Mouse (Mus musculus): Measurements from ENCODE around the gene Grid2. TPM values are rescaled to one million over a fixed set of nuclear protein-coding genes. Genes with fewer than 3 reads are reported as not detected.

Grid2 gene
- polyA plus RNA-seq, 1 experiment from 2014 or later, result 1.8 TPM

DNA sequence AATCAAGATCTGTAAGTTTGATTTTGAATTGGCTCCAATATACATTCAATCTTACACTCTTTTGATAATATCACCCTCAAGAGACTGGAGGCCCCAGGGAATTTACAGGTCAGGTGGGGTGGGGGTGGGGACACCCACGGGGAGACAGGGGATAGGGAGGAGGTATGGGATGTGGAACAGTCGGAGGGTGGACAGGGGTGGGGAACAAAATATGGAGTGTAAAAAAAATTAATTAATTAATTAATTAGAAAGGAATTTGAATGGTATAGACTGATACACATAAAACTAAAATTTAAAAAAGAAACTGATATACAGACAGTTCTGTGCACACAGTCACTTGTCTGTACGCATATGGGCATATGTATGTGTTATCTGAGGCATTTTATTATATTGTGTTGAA lies 380.3 kb downstream of the Grid2 start:
- WGBS, result 81% methylated on average over 3 of the region's 3 CpGs
- Histone ChIP-seq H3K27ac (ENCODE audit: poor library complexity, severe bottlenecking) (no peak overlapping the region), H3K4me2 (no peak overlapping the region), H3K36me3 (no peaks in the 10 kb centered on the region), H3K9ac (no peak overlapping the region), H3K27me3 (replicated peaks) (no peaks in the 10 kb centered on the region), H3K9me3 (replicated peaks) (no peaks in the 10 kb centered on the region), H3K4me1 (replicated peaks) (no peaks in the 10 kb centered on the region), H3K4me3 (no peak overlapping the region)
- ATAC-seq (ENCODE audit: insufficient number of reproducible peaks, low FRiP score), result no peak

DNA sequence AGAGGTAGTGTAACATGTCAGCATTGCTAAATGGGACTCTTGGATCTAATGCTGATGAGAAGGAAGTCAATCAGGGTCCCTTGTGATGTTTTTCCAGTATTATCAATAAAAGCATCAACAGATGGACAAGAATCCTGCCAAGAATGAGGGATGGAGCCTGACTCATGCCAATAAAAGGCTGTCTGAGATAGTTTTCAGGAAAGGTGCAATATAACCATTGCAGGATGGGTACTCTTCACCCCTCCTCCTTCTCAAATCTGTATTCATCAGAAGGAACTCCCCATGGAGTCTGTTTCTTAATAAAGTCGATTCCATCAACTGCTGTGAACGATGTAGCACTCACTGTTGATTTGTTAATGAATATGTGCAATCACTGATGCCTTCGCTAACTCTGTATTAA lies 403.7 kb downstream of the Grid2 start:
- Histone ChIP-seq H3K9me3 (replicated peaks) (no peaks in the 10 kb centered on the region), H3K4me2 (no peak overlapping the region), H3K36me3 (no peaks in the 10 kb centered on the region), H3K4me1 (replicated peaks) (no peaks in the 10 kb centered on the region), H3K9ac (no peak overlapping the region), H3K27ac (ENCODE audit: poor library complexity, severe bottlenecking) (no peak overlapping the region), H3K4me3 (no peak overlapping the region), H3K27me3 (replicated peaks) (no peaks in the 10 kb centered on the region)
- 79% methylated on average over 3 of the region's 3 CpGs for WGBS
- no peak for ATAC-seq (ENCODE audit: insufficient number of reproducible peaks, low FRiP score)

DNA sequence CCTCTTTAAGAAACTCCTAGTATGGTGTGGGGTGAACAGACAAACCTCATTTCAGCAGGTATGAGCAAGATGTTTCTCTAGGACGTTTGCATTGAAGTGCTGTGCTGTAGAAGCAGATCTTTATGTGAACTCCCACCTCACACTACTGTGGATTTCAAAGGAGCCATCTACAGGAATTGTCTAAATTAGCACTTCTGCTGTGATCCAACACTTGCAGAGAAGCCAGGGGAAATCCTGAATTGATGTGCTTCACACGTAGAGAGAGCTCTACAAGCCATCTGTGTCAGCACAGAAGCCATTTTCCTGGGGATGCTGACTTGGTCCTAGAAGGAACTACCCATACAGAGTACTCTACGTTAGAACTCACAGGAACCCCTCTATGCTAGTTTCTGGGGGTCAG lies 430.0 kb downstream of the Grid2 start:
- Histone ChIP-seq H3K27me3 (replicated peaks) (no peaks in the 10 kb centered on the region), H3K4me1 (replicated peaks) (no peaks in the 10 kb centered on the region), H3K9me3 (replicated peaks) (no peaks in the 10 kb centered on the region), H3K4me3 (no peak overlapping the region), H3K36me3 (no peaks in the 10 kb centered on the region), H3K9ac (no peak overlapping the region), H3K27ac (ENCODE audit: poor library complexity, severe bottlenecking) (no peak overlapping the region), H3K4me2 (no peak overlapping the region)
- ATAC-seq (ENCODE audit: insufficient number of reproducible peaks, low FRiP score), result no peak
- 60% methylated on average over 3 of the region's 3 CpGs for WGBS

DNA sequence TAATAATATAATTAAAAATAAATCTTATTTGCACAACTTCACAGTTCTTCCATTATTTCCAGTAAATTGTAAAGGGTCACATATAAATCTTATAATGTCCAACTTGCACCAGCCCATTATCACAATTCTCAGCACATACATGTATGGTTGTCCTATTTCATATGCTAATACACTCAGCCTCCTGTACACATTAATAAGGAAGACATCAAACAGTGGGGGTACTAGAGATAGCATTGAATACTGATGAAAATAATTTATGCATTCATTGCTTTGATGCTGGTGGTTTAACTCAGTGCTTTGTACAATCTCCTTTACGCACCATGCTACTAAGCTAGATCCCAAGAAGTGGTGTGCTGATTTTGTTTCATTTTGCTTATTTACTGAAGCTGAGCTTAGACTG lies 446.0 kb downstream of the Grid2 start:
- 85% methylated on average over 1 of the region's 1 CpGs for WGBS

DNA sequence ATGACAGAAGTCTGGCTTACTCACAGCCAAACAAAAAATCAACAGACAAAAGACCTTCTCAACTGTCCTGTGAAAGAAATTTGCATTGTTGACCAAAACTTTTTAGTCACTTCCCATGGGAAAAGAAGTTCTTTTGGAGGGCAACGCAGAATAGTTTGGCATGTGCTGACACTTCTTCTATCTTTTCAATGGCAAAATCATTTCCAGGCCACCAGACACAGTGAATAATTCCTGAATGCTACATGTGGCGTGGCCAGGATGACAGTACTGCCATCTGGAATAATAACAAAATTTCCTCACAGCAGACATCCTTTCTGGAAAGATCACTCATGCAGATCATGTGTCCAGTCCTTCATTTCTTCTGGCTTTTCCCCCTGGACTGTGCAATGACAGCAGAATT lies 478.1 kb downstream of the Grid2 start:
- no peaks in the 10 kb centered on the region for H3K36me3 ChIP-seq
- H3K9ac ChIP-seq, result no peak overlapping the region
- no peaks in the 10 kb centered on the region for H3K9me3 ChIP-seq (replicated peaks)
- ATAC-seq (ENCODE audit: insufficient number of reproducible peaks, low FRiP score), result no peak
- no peaks in the 10 kb centered on the region for H3K27me3 ChIP-seq (replicated peaks)
- H3K27ac ChIP-seq (ENCODE audit: poor library complexity, severe bottlenecking), result no peak overlapping the region
- H3K4me2 ChIP-seq, result no peak overlapping the region
- no peak overlapping the region for H3K4me3 ChIP-seq
- WGBS, result 64% methylated on average over 2 of the region's 2 CpGs
- H3K4me1 ChIP-seq (replicated peaks), result no peaks in the 10 kb centered on the region

More for the DNA sequence above, 446.0 kb downstream of the Grid2 start:
- no peak for ATAC-seq (ENCODE audit: insufficient number of reproducible peaks, low FRiP score)
- no peaks in the 10 kb centered on the region for H3K4me1 ChIP-seq (replicated peaks)
- H3K4me2 ChIP-seq, result no peak overlapping the region
- H3K27me3 ChIP-seq (replicated peaks), result no peaks in the 10 kb centered on the region
- no peak overlapping the region for H3K4me3 ChIP-seq
- no peak overlapping the region for H3K27ac ChIP-seq (ENCODE audit: poor library complexity, severe bottlenecking)
- H3K9ac ChIP-seq, result no peak overlapping the region
- H3K9me3 ChIP-seq (replicated peaks), result no peaks in the 10 kb centered on the region
- no peaks in the 10 kb centered on the region for H3K36me3 ChIP-seq

DNA sequence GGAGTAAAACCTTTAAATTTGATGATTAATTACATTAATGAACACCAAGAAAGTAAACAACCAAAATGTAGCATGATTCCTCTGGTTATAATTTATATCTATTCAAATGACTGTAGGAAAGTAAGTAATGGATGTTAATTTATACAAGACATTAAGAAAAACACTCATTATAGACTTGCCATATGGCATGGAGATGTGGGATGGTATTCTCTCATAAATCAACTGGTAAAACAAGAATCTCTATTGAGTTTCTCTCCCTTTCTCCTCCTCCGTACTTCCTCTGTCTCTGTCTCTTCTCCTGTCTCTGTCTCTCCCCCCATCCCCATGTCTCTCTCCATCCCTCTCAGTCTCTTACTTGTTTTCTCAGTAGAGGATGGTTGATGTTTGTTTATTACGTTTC lies 506.9 kb downstream of the Grid2 start:
- 75% methylated on average over 2 of the region's 2 CpGs for WGBS
- H3K36me3 ChIP-seq, result no peaks in the 10 kb centered on the region
- H3K9me3 ChIP-seq (replicated peaks), result 0 out of 2 replicates have a peak, but pooled peaks cover 5% of the 10 kb centered on the region
- no peak overlapping the region for H3K4me3 ChIP-seq
- no peaks in the 10 kb centered on the region for H3K27me3 ChIP-seq (replicated peaks)
- no peak overlapping the region for H3K9ac ChIP-seq
- H3K27ac ChIP-seq (ENCODE audit: poor library complexity, severe bottlenecking), result no peak overlapping the region
- H3K4me2 ChIP-seq, result no peak overlapping the region
- ATAC-seq (ENCODE audit: insufficient number of reproducible peaks, low FRiP score), result no peak
- H3K4me1 ChIP-seq (replicated peaks), result no peaks in the 10 kb centered on the region

DNA sequence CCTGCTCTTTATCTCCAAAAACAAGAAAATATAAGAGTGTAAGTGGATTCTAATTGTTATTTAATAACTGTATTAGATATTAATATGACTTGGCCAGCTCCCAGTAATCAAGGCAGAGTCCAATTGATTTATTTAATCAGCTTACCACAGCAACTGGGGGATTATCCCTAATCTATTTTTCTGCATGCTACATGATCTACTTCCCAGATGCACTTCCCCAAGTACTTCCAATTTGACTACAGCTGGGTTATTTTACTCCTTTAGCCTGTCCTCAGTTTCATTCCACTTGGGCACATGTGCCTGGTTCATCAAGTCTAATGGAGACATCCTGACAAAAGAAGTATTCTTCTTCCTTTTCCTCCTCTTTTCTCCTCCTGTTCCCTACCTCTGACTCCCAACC lies 539.0 kb downstream of the Grid2 start:
- H3K9ac ChIP-seq, result no peak overlapping the region
- ATAC-seq (ENCODE audit: insufficient number of reproducible peaks, low FRiP score), result no peak
- H3K27ac ChIP-seq (ENCODE audit: poor library complexity, severe bottlenecking), result no peak overlapping the region
- H3K4me2 ChIP-seq, result no peak overlapping the region
- no peaks in the 10 kb centered on the region for H3K9me3 ChIP-seq (replicated peaks)
- H3K4me3 ChIP-seq, result no peak overlapping the region
- no peaks in the 10 kb centered on the region for H3K4me1 ChIP-seq (replicated peaks)
- no peaks in the 10 kb centered on the region for H3K27me3 ChIP-seq (replicated peaks)
- H3K36me3 ChIP-seq, result no peaks in the 10 kb centered on the region

DNA sequence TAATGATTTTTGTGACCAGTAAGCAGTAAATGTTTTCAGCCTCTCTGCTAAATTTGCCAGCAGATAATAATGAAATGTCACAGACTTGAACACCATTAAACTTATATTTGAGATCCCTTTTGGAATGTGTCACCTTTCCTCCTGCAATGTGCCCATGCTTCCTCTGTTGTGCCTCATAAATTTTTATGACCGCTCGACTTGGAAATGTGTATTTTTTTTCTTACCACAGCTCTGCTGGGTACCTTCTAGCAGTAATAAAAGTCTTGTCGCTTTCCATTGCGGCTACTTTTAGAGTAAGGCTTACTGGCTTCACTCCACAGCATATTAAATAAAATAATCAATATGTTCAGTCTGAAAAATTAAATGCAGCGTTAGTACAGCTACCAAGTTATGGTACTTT lies 564.6 kb downstream of the Grid2 start:
- H3K4me1 ChIP-seq (replicated peaks), result no peaks in the 10 kb centered on the region
- H3K36me3 ChIP-seq, result no peaks in the 10 kb centered on the region
- no peaks in the 10 kb centered on the region for H3K27me3 ChIP-seq (replicated peaks)
- no peak overlapping the region for H3K4me2 ChIP-seq
- H3K4me3 ChIP-seq, result no peak overlapping the region
- WGBS, result 84% methylated on average over 5 of the region's 5 CpGs
- ATAC-seq (ENCODE audit: insufficient number of reproducible peaks, low FRiP score), result no peak
- H3K27ac ChIP-seq (ENCODE audit: poor library complexity, severe bottlenecking), result no peak overlapping the region
- H3K9me3 ChIP-seq (replicated peaks), result no peaks in the 10 kb centered on the region
- H3K9ac ChIP-seq, result no peak overlapping the region

DNA sequence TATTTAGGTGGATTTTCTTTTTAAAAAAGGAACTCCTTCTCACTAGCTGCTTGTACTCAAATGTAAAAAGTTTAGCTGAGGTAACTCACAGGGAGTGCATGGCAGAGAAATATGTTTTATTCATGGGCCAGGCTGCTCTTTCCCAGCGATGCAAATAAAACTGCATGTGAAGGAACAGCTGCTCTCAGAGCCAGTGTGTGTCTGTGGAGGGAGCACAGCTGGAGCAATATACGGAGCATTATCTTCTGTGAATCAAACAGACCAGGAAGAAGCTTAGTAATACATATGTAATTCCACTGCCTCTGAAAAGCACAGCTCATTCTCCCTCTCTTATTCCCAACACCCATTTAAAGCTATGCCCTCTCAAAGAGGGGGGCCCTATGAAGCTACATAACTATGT lies 607.0 kb downstream of the Grid2 start:
- H3K4me2 ChIP-seq, result no peak overlapping the region
- H3K27me3 ChIP-seq (replicated peaks), result no peaks in the 10 kb centered on the region
- no peak overlapping the region for H3K27ac ChIP-seq (ENCODE audit: poor library complexity, severe bottlenecking)
- H3K9me3 ChIP-seq (replicated peaks), result no peaks in the 10 kb centered on the region
- H3K4me1 ChIP-seq (replicated peaks), result no peaks in the 10 kb centered on the region
- H3K9ac ChIP-seq, result no peak overlapping the region
- 37% methylated on average over 2 of the region's 2 CpGs for WGBS
- no peak for ATAC-seq (ENCODE audit: insufficient number of reproducible peaks, low FRiP score)
- no peak overlapping the region for H3K4me3 ChIP-seq
- no peaks in the 10 kb centered on the region for H3K36me3 ChIP-seq

DNA sequence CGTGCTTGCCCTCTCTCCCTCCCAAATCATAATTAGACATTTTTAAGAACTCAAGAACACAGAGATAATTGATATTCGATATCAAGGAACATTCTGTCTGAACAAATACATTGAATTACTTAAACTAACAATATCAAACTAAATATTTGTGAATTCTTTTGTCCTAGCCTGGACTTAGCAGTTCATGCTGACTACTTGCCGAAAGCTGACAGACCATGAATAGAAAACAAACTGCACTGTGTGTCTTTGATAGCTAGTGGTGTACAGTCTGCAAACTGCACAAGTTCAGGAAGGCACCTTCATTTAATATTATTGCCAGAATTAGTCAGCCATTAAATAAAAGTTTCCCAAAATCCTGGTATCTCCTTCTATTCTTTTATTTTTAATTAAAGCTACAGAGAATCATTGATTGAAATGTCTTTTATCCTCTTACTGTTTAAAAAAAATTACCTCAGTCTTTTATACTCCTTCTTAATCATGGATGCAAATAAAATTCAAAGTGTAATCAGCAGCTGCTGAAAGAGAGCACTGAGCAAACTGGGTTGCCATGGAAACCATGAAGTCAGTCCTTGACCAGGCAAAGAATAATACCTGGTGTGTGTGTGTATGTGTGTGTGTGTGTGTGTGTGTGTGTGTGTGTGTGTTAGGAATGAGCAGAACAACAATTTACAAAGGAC lies 621.5 kb downstream of the Grid2 start:
- no peaks in the 10 kb centered on the region for H3K9me3 ChIP-seq (replicated peaks)
- no peak overlapping the region for H3K4me2 ChIP-seq
- ATAC-seq (ENCODE audit: insufficient number of reproducible peaks, low FRiP score), result no peak
- no peaks in the 10 kb centered on the region for H3K27me3 ChIP-seq (replicated peaks)
- H3K27ac ChIP-seq (ENCODE audit: poor library complexity, severe bottlenecking), result no peak overlapping the region
- no peak overlapping the region for H3K4me3 ChIP-seq
- WGBS, result 71% methylated on average over 3 of the region's 3 CpGs
- no peaks in the 10 kb centered on the region for H3K4me1 ChIP-seq (replicated peaks)
- H3K9ac ChIP-seq, result no peak overlapping the region
- no peaks in the 10 kb centered on the region for H3K36me3 ChIP-seq

DNA sequence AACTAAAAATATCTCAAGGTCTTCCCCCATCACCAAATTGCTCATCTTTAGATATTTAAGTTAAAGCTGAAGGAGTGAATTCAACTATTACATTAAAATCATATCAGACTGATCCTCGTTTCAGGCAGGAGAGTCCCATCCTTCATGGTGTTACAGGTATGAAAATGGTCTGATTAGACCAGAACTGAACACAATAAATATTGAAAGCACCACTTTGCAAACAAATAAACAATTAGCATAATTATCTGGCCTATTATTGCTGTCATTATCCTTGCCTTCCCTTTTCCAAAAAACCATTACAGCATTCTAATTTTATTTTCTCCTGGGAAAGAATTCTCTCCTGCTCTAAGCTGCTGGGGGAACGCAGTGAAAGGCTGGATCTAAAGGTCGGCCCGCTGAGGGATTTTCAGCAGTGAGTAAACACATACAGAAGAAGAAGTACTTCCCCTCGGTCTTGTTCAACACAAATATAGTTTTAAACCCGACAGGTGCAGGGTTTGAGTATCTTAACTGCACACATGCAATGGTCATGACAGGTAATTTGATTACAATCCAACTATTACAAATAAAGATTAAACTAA lies 622.2 kb downstream of the Grid2 start:
- H3K4me1 ChIP-seq (replicated peaks), result no peaks in the 10 kb centered on the region
- no peak for ATAC-seq (ENCODE audit: insufficient number of reproducible peaks, low FRiP score)
- no peak overlapping the region for H3K27ac ChIP-seq (ENCODE audit: poor library complexity, severe bottlenecking)
- H3K36me3 ChIP-seq, result no peaks in the 10 kb centered on the region
- WGBS, result 67% methylated on average over 6 of the region's 6 CpGs
- no peak overlapping the region for H3K9ac ChIP-seq
- H3K4me2 ChIP-seq, result no peak overlapping the region
- H3K4me3 ChIP-seq, result no peak overlapping the region
- no peaks in the 10 kb centered on the region for H3K27me3 ChIP-seq (replicated peaks)
- H3K9me3 ChIP-seq (replicated peaks), result no peaks in the 10 kb centered on the region

DNA sequence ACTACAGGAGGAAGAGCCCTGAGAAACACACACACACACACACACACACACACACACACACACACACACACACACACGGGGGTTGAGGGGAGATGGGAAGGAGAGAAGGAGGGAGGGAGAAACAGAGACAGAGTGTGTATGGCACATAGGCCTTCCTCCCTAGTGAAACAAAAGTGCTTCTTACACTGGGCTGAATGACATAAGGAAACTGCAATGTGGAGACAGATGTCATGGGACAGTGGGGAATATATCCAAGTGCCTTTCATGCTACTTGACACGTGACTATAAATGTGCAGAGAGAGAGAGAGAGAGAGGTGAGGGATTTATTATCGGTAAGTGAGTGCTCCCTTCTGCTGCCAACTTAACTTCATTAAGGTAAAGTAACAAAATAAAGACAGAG lies 639.0 kb downstream of the Grid2 start:
- Histone ChIP-seq H3K4me2 (no peak overlapping the region), H3K4me1 (replicated peaks) (no peaks in the 10 kb centered on the region), H3K4me3 (no peak overlapping the region), H3K27me3 (replicated peaks) (no peaks in the 10 kb centered on the region), H3K36me3 (no peaks in the 10 kb centered on the region), H3K9ac (no peak overlapping the region), H3K9me3 (replicated peaks) (no peaks in the 10 kb centered on the region), H3K27ac (ENCODE audit: poor library complexity, severe bottlenecking) (no peak overlapping the region)
- ATAC-seq (ENCODE audit: insufficient number of reproducible peaks, low FRiP score), result no peak
- WGBS, result 63% methylated on average over 3 of the region's 3 CpGs

Measured in heart, embryonic 12.5 days (tissue).